Mouse (Mus musculus): ENCODE results near the gene Mvk. TPM values are rescaled to one million over a fixed set of nuclear protein-coding genes. Genes with fewer than 3 reads are reported as not detected.

Gene Mvk
- polyA plus RNA-seq, 1 experiment from 2014 or later, result 47.6 TPM

DNA sequence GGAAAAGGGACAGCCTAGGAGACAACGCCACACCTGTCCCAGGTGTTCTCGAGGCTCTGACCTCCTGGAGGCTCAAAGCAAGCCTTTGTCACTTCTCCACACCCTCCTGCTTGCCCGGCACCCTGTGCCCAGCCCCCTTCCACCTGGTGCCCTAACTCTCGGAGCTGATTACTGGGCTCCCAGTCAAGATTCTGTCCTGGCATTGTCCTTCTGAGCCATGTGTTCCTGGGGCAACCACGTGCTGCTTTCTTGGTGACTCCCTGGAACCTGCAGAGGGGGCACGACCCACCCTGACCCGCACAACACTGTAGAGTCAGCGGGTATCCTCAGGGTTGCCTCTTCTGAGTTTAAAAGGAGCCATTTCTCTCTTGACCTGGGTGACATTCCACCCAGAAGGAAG is 9.7 kb upstream of the Mvk start:
- 91% methylated on average over 8 of the region's 8 CpGs for WGBS

DNA sequence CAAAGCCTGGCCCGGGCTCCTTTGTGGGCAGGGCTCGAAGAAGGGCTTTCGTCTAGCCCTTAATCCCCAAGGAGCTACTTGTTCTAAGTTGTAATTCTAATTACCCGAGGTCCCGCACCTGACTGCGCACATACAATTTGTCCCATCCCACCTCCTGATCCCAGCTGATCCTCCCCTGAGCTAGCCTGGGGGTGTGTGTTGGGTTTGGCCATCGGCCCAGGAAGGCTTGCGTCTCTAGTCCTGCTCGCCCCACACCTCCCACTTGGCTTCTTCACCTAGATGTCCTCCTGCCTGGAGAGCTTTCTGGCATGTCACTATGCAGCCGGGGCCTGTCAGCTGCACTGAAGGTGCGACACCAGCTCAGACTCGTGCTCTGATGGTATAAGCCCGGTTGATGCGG is 8.5 kb upstream of the Mvk start:
- Histone ChIP-seq H3K27me3 (ENCODE audit: control insufficient read depth, insufficient read depth, low read length) (no peaks in the 10 kb centered on the region), H3K36me3 (ENCODE audit: control insufficient read depth, insufficient read depth, low read length) (peaks cover 2% of the 10 kb centered on the region; the same call in 1 of the 2 replicates), H3K4me2 (ENCODE audit: low read depth, severe bottlenecking) (no peak overlapping the region), H3K9ac (ENCODE audit: low read length) (no peak overlapping the region), H3K4me3 (ENCODE audit: low read depth, low read length) (no peak overlapping the region), H3K27ac (replicated peaks; ENCODE audit: low read depth, low read length) (no peak overlapping the region), H3K4me1 (ENCODE audit: control insufficient read depth, insufficient read depth, low read length) (no peaks in the 10 kb centered on the region), H3K9me3 (ENCODE audit: control insufficient read depth, low read length) (no peaks in the 10 kb centered on the region)
- ATAC-seq (ENCODE audit: insufficient number of reproducible peaks, low FRiP score, low TSS enrichment, low read depth) (no peak), DNase-seq (ENCODE audit: low spot score) (no peak)
- 92% methylated on average over 14 of the region's 14 CpGs for WGBS

More for the DNA sequence above, 9.7 kb upstream of the Mvk start:
- DNase-seq (ENCODE audit: low spot score) (no peak), ATAC-seq (ENCODE audit: insufficient number of reproducible peaks, low FRiP score, low TSS enrichment, low read depth) (no peak)
- Histone ChIP-seq H3K4me3 (ENCODE audit: low read depth, low read length) (no peak overlapping the region), H3K4me2 (ENCODE audit: low read depth, severe bottlenecking) (no peak overlapping the region), H3K27ac (replicated peaks; ENCODE audit: low read depth, low read length) (no peak overlapping the region), H3K4me1 (ENCODE audit: control insufficient read depth, insufficient read depth, low read length) (no peaks in the 10 kb centered on the region), H3K36me3 (ENCODE audit: control insufficient read depth, insufficient read depth, low read length) (peaks cover 2% of the 10 kb centered on the region; the same call in 1 of the 2 replicates), H3K27me3 (ENCODE audit: control insufficient read depth, insufficient read depth, low read length) (no peaks in the 10 kb centered on the region), H3K9me3 (ENCODE audit: control insufficient read depth, low read length) (no peaks in the 10 kb centered on the region), H3K9ac (ENCODE audit: low read length) (no peak overlapping the region)

- H3K27ac ChIP-seq (replicated peaks; ENCODE audit: low read depth, low read length), result no peak overlapping the region
- peaks cover 5% of the 10 kb centered on the region; the same call in 1 of the 2 replicates for H3K4me1 ChIP-seq (ENCODE audit: control insufficient read depth, insufficient read depth, low read length)
- no peaks in the 10 kb centered on the region for H3K9me3 ChIP-seq (ENCODE audit: control insufficient read depth, low read length)
- WGBS, result under 1% methylated on average over 21 of the region's 21 CpGs
- H3K9ac ChIP-seq (ENCODE audit: low read length), result peak overlapping the region; percentile 72
- H3K36me3 ChIP-seq (ENCODE audit: control insufficient read depth, insufficient read depth, low read length), result peaks cover 4% of the 10 kb centered on the region; the same call in 1 of the 2 replicates
- peak overlapping the region; percentile 76 for H3K4me3 ChIP-seq (ENCODE audit: low read depth, low read length)
- peak overlapping the region; percentile 75 for H3K4me2 ChIP-seq (ENCODE audit: low read depth, severe bottlenecking)
- ATAC-seq (ENCODE audit: insufficient number of reproducible peaks, low FRiP score, low TSS enrichment, low read depth) (0 out of 2 replicates have a peak, but pooled peaks have one; percentile 37), DNase-seq (ENCODE audit: low spot score) (no peak)
- H3K27me3 ChIP-seq (ENCODE audit: control insufficient read depth, insufficient read depth, low read length), result no peaks in the 10 kb centered on the region
These were observed 261 bp downstream of the Mvk start for GRCm38 (mm10) chr5:114444368-114444692.

DNA sequence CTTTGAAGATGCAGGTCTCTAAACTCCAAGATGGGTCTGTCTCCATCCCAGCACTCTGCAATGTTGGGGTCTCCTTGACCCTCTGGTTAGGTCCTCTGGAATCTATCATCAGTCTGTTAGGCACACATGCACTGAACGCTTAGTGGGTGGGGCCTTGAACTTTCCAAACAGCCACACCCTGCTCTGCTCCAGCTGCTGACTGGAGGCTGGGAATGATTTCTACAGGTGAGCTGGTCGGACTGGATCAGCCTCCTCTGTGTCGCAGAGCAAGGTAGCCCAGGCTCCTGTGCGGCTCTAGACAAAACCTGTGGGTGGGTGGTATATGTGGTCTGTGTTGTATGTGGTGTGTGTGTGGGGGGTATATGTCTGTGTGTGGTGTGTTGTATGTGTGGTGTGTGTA is 4.9 kb downstream of the Mvk start:
- H3K9me3 ChIP-seq (ENCODE audit: control insufficient read depth, low read length), result no peaks in the 10 kb centered on the region
- WGBS, result 83% methylated on average over 4 of the region's 4 CpGs

GRCm38 (mm10) chr5:114456287-114456686 is 12.2 kb downstream of the Mvk start:
- ATAC-seq (ENCODE audit: insufficient number of reproducible peaks, low FRiP score, low TSS enrichment, low read depth), result no peak
- Histone ChIP-seq H3K27ac (replicated peaks; ENCODE audit: low read depth, low read length) (no peak overlapping the region), H3K9ac (ENCODE audit: low read length) (no peak overlapping the region), H3K4me3 (ENCODE audit: low read depth, low read length) (no peak overlapping the region), H3K9me3 (ENCODE audit: control insufficient read depth, low read length) (no peaks in the 10 kb centered on the region), H3K4me1 (ENCODE audit: control insufficient read depth, insufficient read depth, low read length) (peaks cover 4% of the 10 kb centered on the region; the same call in 1 of the 2 replicates), H3K27me3 (ENCODE audit: control insufficient read depth, insufficient read depth, low read length) (no peaks in the 10 kb centered on the region), H3K4me2 (ENCODE audit: low read depth, severe bottlenecking) (no peak overlapping the region), H3K36me3 (ENCODE audit: control insufficient read depth, insufficient read depth, low read length) (no peaks in the 10 kb centered on the region; the same call in 1 of the 2 replicates)
- no peak for DNase-seq (ENCODE audit: low spot score)
- 66% methylated on average over 9 of the region's 9 CpGs for WGBS

More for the DNA sequence above, 4.9 kb downstream of the Mvk start:
- Histone ChIP-seq H3K36me3 (ENCODE audit: control insufficient read depth, insufficient read depth, low read length) (peaks cover 5% of the 10 kb centered on the region; the same call in 1 of the 2 replicates), H3K4me3 (ENCODE audit: low read depth, low read length) (no peak overlapping the region), H3K9ac (ENCODE audit: low read length) (no peak overlapping the region), H3K4me1 (ENCODE audit: control insufficient read depth, insufficient read depth, low read length) (peaks cover 5% of the 10 kb centered on the region; the same call in 1 of the 2 replicates), H3K27ac (replicated peaks; ENCODE audit: low read depth, low read length) (no peak overlapping the region), H3K4me2 (ENCODE audit: low read depth, severe bottlenecking) (no peak overlapping the region), H3K27me3 (ENCODE audit: control insufficient read depth, insufficient read depth, low read length) (no peaks in the 10 kb centered on the region)
- ATAC-seq (ENCODE audit: insufficient number of reproducible peaks, low FRiP score, low TSS enrichment, low read depth) (no peak), DNase-seq (ENCODE audit: low spot score) (no peak)

DNA sequence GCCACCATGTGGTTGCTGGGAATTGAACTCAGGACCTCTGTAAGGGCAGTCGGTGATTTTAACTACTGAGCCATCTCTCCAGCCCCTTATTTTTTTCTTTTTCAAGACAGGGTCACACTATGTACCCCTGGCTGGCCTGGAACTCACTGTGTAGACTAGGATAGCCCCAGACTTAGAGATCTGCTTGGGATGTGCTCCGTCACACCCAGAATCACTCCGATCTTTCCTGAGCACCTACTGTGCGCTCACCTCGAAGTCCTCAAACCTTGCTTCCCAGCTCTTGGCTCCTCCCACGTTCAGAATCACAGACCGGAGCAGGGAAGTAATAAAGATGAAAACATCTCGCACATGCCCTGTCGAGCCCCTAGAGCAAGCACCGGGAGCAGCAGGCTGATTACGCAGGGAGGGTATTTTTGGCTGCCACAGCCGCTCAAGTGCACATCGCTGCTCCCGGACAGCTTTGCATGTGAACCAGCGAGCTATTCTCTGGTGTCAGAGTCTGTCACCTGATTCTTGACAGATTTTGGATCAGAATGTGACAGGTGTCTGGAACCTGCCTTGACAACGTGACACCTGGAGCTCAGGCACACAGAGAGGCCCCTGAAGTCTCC is 13.0 kb downstream of the Mvk start:
- no peaks in the 10 kb centered on the region; the same call in 1 of the 2 replicates for H3K36me3 ChIP-seq (ENCODE audit: control insufficient read depth, insufficient read depth, low read length)
- no peak for ATAC-seq (ENCODE audit: insufficient number of reproducible peaks, low FRiP score, low TSS enrichment, low read depth)
- H3K9me3 ChIP-seq (ENCODE audit: control insufficient read depth, low read length), result no peaks in the 10 kb centered on the region
- peaks cover 6% of the 10 kb centered on the region; the same call in 1 of the 2 replicates for H3K4me1 ChIP-seq (ENCODE audit: control insufficient read depth, insufficient read depth, low read length)
- H3K4me2 ChIP-seq (ENCODE audit: low read depth, severe bottlenecking), result no peak overlapping the region
- no peak overlapping the region for H3K27ac ChIP-seq (replicated peaks; ENCODE audit: low read depth, low read length)
- H3K9ac ChIP-seq (ENCODE audit: low read length), result no peak overlapping the region
- H3K4me3 ChIP-seq (ENCODE audit: low read depth, low read length), result no peak overlapping the region
- DNase-seq (ENCODE audit: low spot score), result no peak
- no peaks in the 10 kb centered on the region for H3K27me3 ChIP-seq (ENCODE audit: control insufficient read depth, insufficient read depth, low read length)
- 83% methylated on average over 16 of the region's 16 CpGs for WGBS

DNA sequence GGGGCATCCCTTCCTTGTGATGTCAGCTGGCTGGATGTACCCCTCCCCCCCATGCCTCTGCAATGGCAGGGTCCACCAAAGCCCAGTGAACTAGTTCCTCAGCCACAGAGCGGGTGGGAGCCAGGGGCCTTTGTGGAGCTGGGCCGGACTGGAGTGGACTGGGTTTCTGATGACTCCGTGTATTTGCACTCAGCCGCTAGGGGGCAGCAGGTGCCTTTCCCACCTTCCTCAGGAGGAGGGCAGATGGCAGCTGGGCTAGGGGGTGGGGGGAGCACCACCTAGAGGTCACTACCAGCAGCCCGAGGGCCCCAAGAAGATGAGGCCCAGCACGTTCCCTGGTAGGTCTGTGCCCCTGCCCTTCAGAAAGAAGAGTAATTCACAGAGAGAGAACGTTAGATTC is 17.2 kb downstream of the Mvk start:
- Histone ChIP-seq H3K27me3 (ENCODE audit: control insufficient read depth, insufficient read depth, low read length) (no peaks in the 10 kb centered on the region), H3K9me3 (ENCODE audit: control insufficient read depth, low read length) (no peaks in the 10 kb centered on the region), H3K27ac (replicated peaks; ENCODE audit: low read depth, low read length) (no peak overlapping the region), H3K9ac (ENCODE audit: low read length) (no peak overlapping the region), H3K4me3 (ENCODE audit: low read depth, low read length) (no peak overlapping the region), H3K36me3 (ENCODE audit: control insufficient read depth, insufficient read depth, low read length) (no peaks in the 10 kb centered on the region), H3K4me1 (ENCODE audit: control insufficient read depth, insufficient read depth, low read length) (peaks cover 17% of the 10 kb centered on the region), H3K4me2 (ENCODE audit: low read depth, severe bottlenecking) (no peak overlapping the region)
- 0 out of 2 replicates have a peak, but pooled peaks have one; percentile 52 for ATAC-seq (ENCODE audit: insufficient number of reproducible peaks, low FRiP score, low TSS enrichment, low read depth)
- 9% methylated on average over 7 of the region's 7 CpGs for WGBS
- peak; percentile 91 for DNase-seq (ENCODE audit: low spot score)

GRCm38 (mm10) chr5:114462067-114463040 is 18.3 kb downstream of the Mvk start:
- peaks cover 22% of the 10 kb centered on the region for H3K4me1 ChIP-seq (ENCODE audit: control insufficient read depth, insufficient read depth, low read length)
- DNase-seq (ENCODE audit: low spot score) (no peak), ATAC-seq (ENCODE audit: insufficient number of reproducible peaks, low FRiP score, low TSS enrichment, low read depth) (no peak)
- no peak overlapping the region for H3K4me2 ChIP-seq (ENCODE audit: low read depth, severe bottlenecking)
- H3K36me3 ChIP-seq (ENCODE audit: control insufficient read depth, insufficient read depth, low read length), result no peaks in the 10 kb centered on the region
- no peak overlapping the region for H3K4me3 ChIP-seq (ENCODE audit: low read depth, low read length)
- no peaks in the 10 kb centered on the region for H3K9me3 ChIP-seq (ENCODE audit: control insufficient read depth, low read length)
- 87% methylated on average over 24 of the region's 24 CpGs for WGBS
- H3K9ac ChIP-seq (ENCODE audit: low read length), result no peak overlapping the region
- H3K27ac ChIP-seq (replicated peaks; ENCODE audit: low read depth, low read length), result no peak overlapping the region
- no peaks in the 10 kb centered on the region for H3K27me3 ChIP-seq (ENCODE audit: control insufficient read depth, insufficient read depth, low read length)
